Mouse (Mus musculus): ENCODE measurements around the gene Piwil4. TPM values are rescaled to one million over a fixed set of nuclear protein-coding genes. Genes with fewer than 3 reads are reported as not detected.
A peak's percentile ranks its signal among the peaks of the same experiment; 100 is the strongest.
"Not testable (repeated sequence)": the region's sequence is repeated elsewhere in the genome, so short reads cannot be mapped to it uniquely, and the experiment has no call there.

The Piwil4 gene
- total RNA-seq, 2 experiments from 2014 or later = not detected

DNA sequence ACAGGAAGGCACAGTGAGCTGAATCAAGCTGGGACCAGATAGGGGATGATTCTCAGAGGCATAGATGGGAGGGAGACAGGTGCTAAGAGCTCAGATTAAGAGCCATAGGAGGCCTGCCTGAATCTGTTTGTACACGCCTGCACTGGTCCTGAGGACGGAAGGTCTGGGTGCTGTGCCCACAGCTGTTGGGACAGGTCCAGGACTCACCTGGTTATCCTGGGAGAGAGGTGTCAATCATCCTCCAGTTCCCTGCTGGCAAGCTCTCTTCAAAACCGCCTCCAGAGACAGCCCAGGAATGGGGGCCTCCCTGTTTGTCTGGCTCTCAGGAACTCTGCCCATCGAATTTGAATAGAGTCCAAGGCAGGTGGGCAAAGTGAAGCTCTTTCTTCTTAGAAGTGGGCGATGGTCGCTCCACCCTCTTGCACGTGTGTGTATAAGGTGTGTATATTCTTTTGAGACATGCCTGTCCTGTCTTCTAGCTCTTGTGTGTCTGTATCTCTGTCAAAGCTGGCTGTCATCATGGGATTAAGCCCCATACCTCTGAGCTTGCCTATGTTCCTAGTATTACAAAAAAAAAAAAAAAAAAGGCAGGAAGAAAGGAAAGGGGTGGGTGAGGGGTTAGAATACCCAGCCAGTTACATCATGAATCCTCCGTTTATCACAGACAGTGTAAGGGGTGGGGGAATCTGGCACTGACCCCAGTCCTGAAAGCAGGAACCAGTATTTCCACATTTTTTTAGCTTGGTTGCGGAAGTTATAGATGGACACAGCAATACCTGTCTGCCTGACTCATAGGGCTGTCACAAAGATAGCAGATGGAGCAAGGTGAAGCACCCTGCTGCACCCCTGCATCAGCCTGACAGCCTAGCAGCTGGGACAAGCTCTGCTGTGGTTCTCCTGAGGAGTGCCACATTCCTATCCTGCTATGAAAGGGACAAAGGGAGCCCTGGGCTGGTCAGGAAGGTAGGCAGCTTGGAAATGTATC, 64.5 kb downstream of the Piwil4 start:
- no peak for DNase-seq (ENCODE audit: low spot score in 2 of 2)

GRCm38 (mm10) chr9:14674506-14674905, 66.0 kb downstream of the Piwil4 start:
- Histone ChIP-seq H3K4me3 (no peak overlapping the region), H3K27ac (no peak overlapping the region)
- DNase-seq (ENCODE audit: low spot score in 2 of 2) = no peak
- TF ChIP-seq CTCF (conservative IDR thresholded peaks at IDR 0.05) = no peak

More for the DNA sequence above, 64.5 kb downstream of the Piwil4 start:
- no peak for TF ChIP-seq CTCF (conservative IDR thresholded peaks at IDR 0.05)
- no peak overlapping the region for H3K4me3 ChIP-seq
- no peak overlapping the region for H3K27ac ChIP-seq

- DNase-seq (ENCODE audit: low spot score in 2 of 2) = no peak
- no peak for TF ChIP-seq CTCF (conservative IDR thresholded peaks at IDR 0.05)
- no peak overlapping the region for H3K27ac ChIP-seq
- H3K4me3 ChIP-seq = no peak overlapping the region
These were observed 67.4 kb downstream of the Piwil4 start for GRCm38 (mm10) chr9:14673109-14673508.

DNA sequence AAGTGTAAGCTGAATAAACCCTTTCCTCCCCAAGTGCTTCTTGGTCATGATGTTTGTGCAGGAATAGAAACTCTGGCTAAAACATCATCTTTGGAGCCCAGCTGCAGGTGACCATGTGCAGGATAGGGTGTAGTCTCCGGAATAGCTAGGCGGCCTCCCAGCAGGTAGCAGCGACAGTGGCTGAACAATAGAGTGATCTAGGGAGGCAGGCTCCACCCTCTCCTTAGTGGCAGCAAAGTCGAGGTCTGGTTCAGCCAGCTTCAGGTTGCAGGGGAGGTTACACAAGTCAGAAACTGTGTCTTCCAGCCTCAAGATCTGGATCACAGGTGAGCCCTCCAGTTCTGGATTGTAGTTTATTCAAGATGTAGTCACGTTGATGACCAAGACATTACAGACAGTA, 68.6 kb downstream of the Piwil4 start:
- DNase-seq (ENCODE audit: low spot score in 2 of 2); H3K4me3 ChIP-seq: not testable (repeated sequence)

DNA sequence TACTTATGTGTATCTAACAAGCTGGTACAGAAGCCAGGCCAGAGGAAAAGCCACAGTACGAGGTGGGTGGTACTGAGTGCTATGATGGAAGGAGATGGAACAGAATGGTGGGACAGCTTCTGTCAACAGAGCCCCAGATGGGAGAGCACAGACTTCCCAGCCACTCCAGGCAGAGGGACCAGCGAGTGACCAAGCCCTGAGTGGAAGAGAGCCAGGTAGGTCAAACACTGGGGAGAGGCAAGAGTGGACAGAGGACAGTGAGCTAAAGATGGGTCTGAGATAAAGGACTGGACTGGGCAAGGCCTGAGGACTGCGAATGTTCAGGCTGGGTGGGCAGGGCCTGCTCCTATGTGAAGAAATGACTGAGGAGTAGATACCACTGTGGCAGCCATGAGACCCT, 72.2 kb downstream of the Piwil4 start:
- Histone ChIP-seq H3K4me3 (no peak overlapping the region), H3K27ac (no peak overlapping the region)
- DNase-seq (ENCODE audit: low spot score in 2 of 2) = no peak
- TF ChIP-seq CTCF (conservative IDR thresholded peaks at IDR 0.05) = no peak

More for the DNA sequence above, 68.6 kb downstream of the Piwil4 start:
- H3K27ac ChIP-seq = not testable (repeated sequence)

DNA sequence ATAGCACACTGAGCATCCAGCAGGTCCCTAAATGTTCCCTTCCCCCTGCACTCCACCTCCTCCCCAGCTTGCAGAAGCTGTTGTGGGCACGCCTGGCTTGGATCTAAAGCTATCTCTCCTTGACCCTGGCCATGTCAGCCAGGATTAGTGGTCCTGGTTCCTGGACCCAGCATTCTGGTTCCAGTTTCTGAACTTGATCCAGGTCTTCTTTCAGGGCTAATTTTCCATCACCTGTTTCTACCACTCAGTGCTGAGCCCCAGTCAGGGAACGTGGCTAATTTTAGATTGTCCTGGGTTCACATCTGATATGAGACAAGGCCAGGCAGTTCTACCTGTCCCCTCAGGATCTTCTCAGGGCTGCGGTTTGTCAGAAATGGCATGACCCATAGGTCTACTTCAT, 74.5 kb downstream of the Piwil4 start:
- H3K27ac ChIP-seq = no peak overlapping the region
- H3K4me3 ChIP-seq = no peak overlapping the region
- DNase-seq (ENCODE audit: low spot score in 2 of 2) = no peak
- TF ChIP-seq CTCF (conservative IDR thresholded peaks at IDR 0.05) = no peak

- no peak for TF ChIP-seq CTCF (conservative IDR thresholded peaks at IDR 0.05)
- Histone ChIP-seq H3K4me3 (no peak overlapping the region), H3K27ac (no peak overlapping the region; the same call in 1 of the 2 replicates)
- no peak for DNase-seq (ENCODE audit: low spot score in 2 of 2)
These were observed 76.9 kb downstream of the Piwil4 start for GRCm38 (mm10) chr9:14663591-14663990.

- no peak for DNase-seq (ENCODE audit: low spot score in 2 of 2)
- Histone ChIP-seq H3K4me3 (no peak overlapping the region), H3K27ac (no peak overlapping the region)
- TF ChIP-seq CTCF (conservative IDR thresholded peaks at IDR 0.05) = no peak
These were observed 77.7 kb downstream of the Piwil4 start for GRCm38 (mm10) chr9:14662876-14663275.

DNA sequence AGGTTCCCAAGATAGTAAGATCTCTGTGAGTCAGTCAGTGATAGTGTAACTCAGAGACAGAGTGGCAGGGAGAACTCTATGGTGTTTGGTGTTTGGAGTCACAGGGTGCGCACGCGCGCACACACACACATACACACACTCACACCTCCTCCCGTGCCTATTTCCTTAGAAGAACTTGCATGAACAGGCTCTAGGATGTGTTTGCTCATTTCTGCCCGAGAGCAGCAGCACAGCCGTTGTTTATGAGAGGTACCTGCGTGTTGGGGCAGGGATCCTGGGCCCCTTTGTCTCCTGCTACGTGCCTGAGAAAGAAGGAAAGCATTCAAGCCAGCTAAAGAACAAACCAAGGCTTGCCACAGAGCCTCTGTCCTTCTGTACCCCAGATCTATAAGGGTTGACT, 78.4 kb downstream of the Piwil4 start:
- Histone ChIP-seq H3K27ac (no peak overlapping the region), H3K4me3 (no peak overlapping the region)
- DNase-seq (ENCODE audit: low spot score in 2 of 2) = no peak
- no peak for TF ChIP-seq CTCF (conservative IDR thresholded peaks at IDR 0.05)

GRCm38 (mm10) chr9:14657926-14658325, 82.6 kb downstream of the Piwil4 start:
- no peak for TF ChIP-seq CTCF (conservative IDR thresholded peaks at IDR 0.05)
- Histone ChIP-seq H3K27ac (no peak overlapping the region), H3K4me3 (no peak overlapping the region)
- no peak for DNase-seq (ENCODE audit: low spot score in 2 of 2)

GRCm38 (mm10) chr9:14654010-14654409, 86.5 kb downstream of the Piwil4 start:
- Histone ChIP-seq H3K27ac (no peak overlapping the region), H3K4me3 (no peak overlapping the region)
- TF ChIP-seq CTCF (conservative IDR thresholded peaks at IDR 0.05) = peak; percentile 63
- DNase-seq (ENCODE audit: low spot score in 2 of 2) = no peak

GRCm38 (mm10) chr9:14652761-14653160, 87.8 kb downstream of the Piwil4 start:
- DNase-seq (ENCODE audit: low spot score in 2 of 2) = no peak
- Histone ChIP-seq H3K4me3 (no peak overlapping the region), H3K27ac (no peak overlapping the region)
- no peak for TF ChIP-seq CTCF (conservative IDR thresholded peaks at IDR 0.05)

DNA sequence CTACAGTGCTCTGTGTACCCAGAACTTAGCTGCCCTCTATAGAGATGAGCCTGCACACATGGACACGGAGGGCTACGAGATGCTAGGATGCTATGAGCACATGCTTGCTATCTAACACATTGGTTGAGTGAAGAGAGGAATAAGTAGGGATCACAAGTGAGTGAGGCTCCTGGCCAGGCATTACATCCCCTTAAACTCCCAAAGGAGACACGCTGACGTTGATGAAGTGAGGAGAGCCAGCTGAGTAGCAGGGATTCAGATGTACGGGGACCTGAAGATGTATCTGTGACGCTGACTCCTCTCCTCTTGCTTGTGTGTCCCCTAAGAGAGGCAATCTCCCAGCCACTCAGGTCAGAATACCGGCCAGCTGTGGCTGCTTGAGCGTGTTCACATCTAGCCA, 92.7 kb downstream of the Piwil4 start:
- DNase-seq (ENCODE audit: low spot score in 2 of 2) = no peak
- H3K4me3 ChIP-seq = no peak overlapping the region
- no peak for TF ChIP-seq CTCF (conservative IDR thresholded peaks at IDR 0.05)
- H3K27ac ChIP-seq = no peak overlapping the region

DNA sequence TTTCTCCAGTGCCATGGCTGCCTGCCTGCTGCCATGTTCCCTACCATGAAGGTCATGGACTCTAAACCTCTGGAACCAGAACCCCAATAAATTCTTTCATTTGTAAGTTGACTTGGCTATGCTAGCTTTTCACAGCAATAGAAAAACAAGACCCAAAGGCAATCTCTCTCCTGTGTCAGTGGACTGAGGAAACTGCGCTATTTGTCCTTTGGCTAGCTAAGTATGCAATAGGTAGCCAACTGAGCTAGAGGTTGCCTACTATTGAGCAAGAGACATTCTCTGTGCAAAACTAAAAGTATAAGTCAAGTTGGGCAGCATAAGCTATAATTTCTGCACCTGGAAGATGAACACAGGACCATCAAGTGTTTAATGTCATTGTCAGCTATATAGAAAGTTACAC, 93.9 kb downstream of the Piwil4 start:
- no peak for DNase-seq (ENCODE audit: low spot score in 2 of 2)
- H3K4me3 ChIP-seq = no peak overlapping the region
- no peak overlapping the region for H3K27ac ChIP-seq
- TF ChIP-seq CTCF (conservative IDR thresholded peaks at IDR 0.05) = no peak

Other genes starting within 250 kb of the Piwil4 start
- gene Kdm4d, start 240.3 kb downstream of the Piwil4 start, total RNA-seq (2021) = 1 to 10 TPM; 1.0 to 1.3 TPM
- gene Cwc15, start 240.1 kb downstream of the Piwil4 start, total RNA-seq (2021) = 10 to 100 TPM; 80.7 to 90.5 TPM
- 10 to 100 TPM; 11.8 to 15.8 TPM for gene Amotl1, start 95.7 kb downstream of the Piwil4 start, total RNA-seq (2021)
- gene Fut4, start 11.7 kb upstream of the Piwil4 start, total RNA-seq (2021) = under 1 TPM; 0.27 to 0.36 TPM
- 1 to 10 TPM in 1 of 2 experiments, not detected in 1; 1.1 TPM for gene 1700012B09Rik, start 30.3 kb upstream of the Piwil4 start, total RNA-seq (2021)
- 10 to 100 TPM in 1 of 2 experiments, 1 to 10 TPM in 1; 9.8 to 15.4 TPM for gene Mre11a, start 43.9 kb upstream of the Piwil4 start, total RNA-seq (2021)
- gene Ankrd49, start 44.1 kb upstream of the Piwil4 start, total RNA-seq (2021) = 10 to 100 TPM; 13.6 to 17.0 TPM
- 10 to 100 TPM; 12.7 to 12.9 TPM for gene Gpr83, start 119.5 kb upstream of the Piwil4 start, total RNA-seq (2021)
- gene Izumo1r, start 163.2 kb upstream of the Piwil4 start, total RNA-seq (2021) = not detected

Data from layer of hippocampus, adult 2 months (tissue).